Mouse (Mus musculus) lung, postnatal 0 days (tissue): ENCODE measurements around the gene Ccar1.

Experiments
- CTCF ChIP-seq: IDR thresholded peaks from 2 replicates; pipeline ENCODE4 v1.5.1; 2016; ENCODE audit warnings: antibody characterized with exemption, mild to moderate bottlenecking
- EP300 ChIP-seq: IDR thresholded peaks from 2 replicates; pipeline ENCODE4 v1.6.1; 2016; ENCODE audit warnings: antibody characterized with exemption, mild to moderate bottlenecking, control low read depth

DNA sequence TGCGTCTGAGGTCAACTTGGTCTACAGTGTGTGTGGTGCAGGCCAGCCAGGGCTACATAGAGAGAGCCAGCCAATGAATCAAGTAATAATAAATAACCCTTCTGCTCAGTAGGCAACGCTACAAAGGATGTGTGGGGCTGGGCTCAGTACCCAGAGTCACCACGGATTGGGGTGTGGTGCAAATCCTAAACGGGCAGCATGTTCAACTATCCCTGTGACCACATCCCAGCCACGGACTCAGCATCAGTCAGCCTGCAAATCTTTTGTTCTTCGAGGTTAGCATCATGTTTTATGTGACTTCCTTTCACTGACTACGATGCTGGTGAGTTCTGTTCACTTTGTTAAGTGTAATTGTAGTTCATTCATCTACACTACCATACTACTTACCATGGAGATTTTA is 48.6 kb upstream of the Ccar1 start:
- TF ChIP-seq CTCF (no peak), EP300 (no peak)
